ENCODE assay signal across 8 mouse cellular contexts in genomic region chr4:120815622-120816334, GRCm38 (mm10). TPM values are rescaled to one million over a fixed set of nuclear protein-coding genes. Genes with fewer than 3 reads are reported as not detected.
DNase-seq lines count a peak whose midpoint lies in the region; ATAC-seq and TF ChIP-seq lines count a peak whose summit lies in the region.

No protein-coding gene starts in this region.

- H3K27ac ChIP-seq in heart, embryonic 10.5 days: peak overlapping the region; percentile 93
- H3K27ac ChIP-seq in kidney, embryonic 14.5 days (ENCODE audit: low read depth, low read length): peak overlapping the region; percentile 89
- peak overlapping the region; percentile 81 for H3K27ac ChIP-seq in limb, embryonic 14.5 days (replicated peaks; ENCODE audit: low read depth, low read length)
- H3K27ac ChIP-seq in midbrain, embryonic 16.5 days (ENCODE audit: low read length): peak overlapping the region; percentile 74
- H3K27ac ChIP-seq in spleen, adult 2 months (ENCODE audit: insufficient read depth, low read length): peak overlapping the region; percentile 57; the same call in 1 of the 2 replicates

- ATAC-seq in erythroblast, adult 5-6 weeks (replicated peaks; ENCODE audit: low FRiP score, poor library complexity, severe bottlenecking): peak; percentile 99
- peak; percentile 97 for ATAC-seq in kidney, embryonic 14.5 days (ENCODE audit: low FRiP score, low TSS enrichment)
- ATAC-seq in limb, embryonic 14.5 days (ENCODE audit: low FRiP score, low read depth): peak; percentile 98
- peak; percentile 98 for ATAC-seq in midbrain, embryonic 16.5 days

- TF ChIP-seq CTCF in spleen, adult 2 months (IDR thresholded peaks at IDR 0.05; ENCODE audit: extremely low read depth, insufficient read depth, insufficient read length, insufficient replicate concordance): no peak

- H3K4me3 ChIP-seq in heart, embryonic 10.5 days: peak overlapping the region; percentile 67
- peak overlapping the region; percentile 63 for H3K4me3 ChIP-seq in kidney, embryonic 14.5 days (ENCODE audit: low read length)
- peak overlapping the region; percentile 59 for H3K4me3 ChIP-seq in limb, embryonic 14.5 days (replicated peaks; ENCODE audit: low read length)
- peak overlapping the region; percentile 68 for H3K4me3 ChIP-seq in midbrain, embryonic 16.5 days (ENCODE audit: low read depth, low read length)
- peak overlapping the region; percentile 54 for H3K4me3 ChIP-seq in spleen, adult 2 months (ENCODE audit: extremely low read depth, insufficient read depth, insufficient read length)

- peak overlapping the region; percentile 51 for H3K4me2 ChIP-seq in kidney, embryonic 14.5 days (replicated peaks; ENCODE audit: low read depth, low read length)
- H3K4me2 ChIP-seq in limb, embryonic 14.5 days (replicated peaks; ENCODE audit: low read depth, low read length, severe bottlenecking): peak overlapping the region; percentile 75
- H3K4me2 ChIP-seq in midbrain, embryonic 16.5 days (ENCODE audit: low read length): peak overlapping the region; percentile 86

- WGBS in heart, embryonic 10.5 days: 9% methylated on average over 10 of the region's 10 CpGs
- 8% methylated on average over 10 of the region's 10 CpGs for WGBS in kidney, embryonic 14.5 days
- WGBS in limb, embryonic 14.5 days: 6% methylated on average over 10 of the region's 10 CpGs
- WGBS in midbrain, embryonic 16.5 days: 9% methylated on average over 10 of the region's 10 CpGs
- WGBS in spleen, adult 2 months: 8% methylated on average over 10 of the region's 10 CpGs

- peaks cover 45% of the 10 kb centered on the region for H3K4me1 ChIP-seq in heart, embryonic 10.5 days
- H3K4me1 ChIP-seq in kidney, embryonic 14.5 days (ENCODE audit: control insufficient read depth, insufficient read depth, low read length): peaks cover 29% of the 10 kb centered on the region
- H3K4me1 ChIP-seq in limb, embryonic 14.5 days (ENCODE audit: control insufficient read depth, insufficient read depth, low read length): peaks cover 20% of the 10 kb centered on the region
- peaks cover 37% of the 10 kb centered on the region for H3K4me1 ChIP-seq in midbrain, embryonic 16.5 days (ENCODE audit: control insufficient read depth, insufficient read depth, low read length)
- H3K4me1 ChIP-seq in spleen, adult 2 months (ENCODE audit: control insufficient read depth, insufficient read depth, insufficient read length): peaks cover 13% of the 10 kb centered on the region

- no peaks in the 10 kb centered on the region for H3K36me3 ChIP-seq in heart, embryonic 10.5 days
- H3K36me3 ChIP-seq in kidney, embryonic 14.5 days (ENCODE audit: control insufficient read depth, insufficient read depth, low read length): no peaks in the 10 kb centered on the region
- no peaks in the 10 kb centered on the region for H3K36me3 ChIP-seq in limb, embryonic 14.5 days (ENCODE audit: control insufficient read depth, insufficient read depth, low read length)
- H3K36me3 ChIP-seq in midbrain, embryonic 16.5 days (ENCODE audit: control insufficient read depth, insufficient read depth, low read length): no peaks in the 10 kb centered on the region
- no peaks in the 10 kb centered on the region for H3K36me3 ChIP-seq in spleen, adult 2 months (ENCODE audit: control insufficient read depth, insufficient read depth, low read length)

- H3K9me3 ChIP-seq in heart, embryonic 10.5 days: no peaks in the 10 kb centered on the region
- no peaks in the 10 kb centered on the region for H3K9me3 ChIP-seq in kidney, embryonic 14.5 days (ENCODE audit: control insufficient read depth, low read length)
- H3K9me3 ChIP-seq in limb, embryonic 14.5 days (ENCODE audit: control insufficient read depth, low read length): no peaks in the 10 kb centered on the region
- no peaks in the 10 kb centered on the region for H3K9me3 ChIP-seq in midbrain, embryonic 16.5 days (replicated peaks; ENCODE audit: control insufficient read depth, low read length, poor library complexity, severe bottlenecking)

- peak overlapping the region; percentile 66 for H3K9ac ChIP-seq in kidney, embryonic 14.5 days (ENCODE audit: low read depth, low read length)
- peak overlapping the region; percentile 70 for H3K9ac ChIP-seq in limb, embryonic 14.5 days (ENCODE audit: low read depth, low read length, severe bottlenecking)
- H3K9ac ChIP-seq in midbrain, embryonic 16.5 days (ENCODE audit: low read depth, low read length): peak overlapping the region; percentile 70

- DNase-seq in B cell, adult 2 months: peak; percentile 64 to 69
- DNase-seq in brain, adult 2 months (ENCODE audit: low read depth, low spot score): peak; percentile 98
- DNase-seq in heart, embryonic 10.5 days (ENCODE audit: low spot score): peak; percentile 95
- peak; percentile 97 for DNase-seq in limb, embryonic 14.5 days (ENCODE audit: low spot score)
- peak; percentile 70 to 82 for DNase-seq in spleen, adult 2 months (ENCODE audit: low read depth in 1 of 2, low spot score in 2 of 2)

- peak; percentile 78; the same call in 1 of the 2 replicates for TF ChIP-seq POLR2A in limb, embryonic 14.5 days (IDR thresholded peaks at IDR 0.05; ENCODE audit: borderline replicate concordance, extremely low read depth, insufficient read depth, insufficient read length)
- TF ChIP-seq POLR2A in spleen, adult 2 months (IDR thresholded peaks at IDR 0.05; ENCODE audit: low read depth, low read length): no peak

- H3K27me3 ChIP-seq in heart, embryonic 10.5 days (ENCODE audit: insufficient read depth, poor library complexity, severe bottlenecking): no peaks in the 10 kb centered on the region
- H3K27me3 ChIP-seq in kidney, embryonic 14.5 days (ENCODE audit: control insufficient read depth, insufficient read depth, low read length): no peaks in the 10 kb centered on the region
- H3K27me3 ChIP-seq in limb, embryonic 14.5 days (ENCODE audit: control insufficient read depth, insufficient read depth, low read length): no peaks in the 10 kb centered on the region
- no peaks in the 10 kb centered on the region for H3K27me3 ChIP-seq in midbrain, embryonic 16.5 days (ENCODE audit: control insufficient read depth, insufficient read depth, low read depth, low read length)
- H3K27me3 ChIP-seq in spleen, adult 2 months (ENCODE audit: control insufficient read depth, insufficient read depth, low read length): no peaks in the 10 kb centered on the region

RNA-seq across cellular contexts. Expression of gene Nfyc, which starts 15.6 kb away (rescaled TPM):
- 27.9 and 30.3 TPM in 2 replicates for total RNA-seq in erythroblast, adult 5-6 weeks (2015; ENCODE audit: low replicate concordance)
- total RNA-seq in erythroblast, adult 5-6 weeks (2017; ENCODE audit: low replicate concordance): 30.0 and 36.3 TPM in 2 replicates
- polyA plus RNA-seq in heart, embryonic 10.5 days (2016; fragmentation: Nextera tagmentation; extraction: Ambion mirVana): 111 and 117 TPM in 2 replicates
- polyA plus RNA-seq in kidney, embryonic 14.5 days (2014; fragmentation: Nextera tagmentation; extraction: Ambion mirVana): 106 and 133 TPM in 2 replicates
- 170 and 245 TPM in 2 replicates for polyA plus RNA-seq in limb, embryonic 14.5 days (2012; rRNA removed)
- 108 and 112 TPM in 2 replicates for polyA plus RNA-seq in limb, embryonic 14.5 days (2014; fragmentation: Nextera tagmentation; extraction: Ambion mirVana)
- polyA plus RNA-seq in midbrain, embryonic 16.5 days (2015; fragmentation: Nextera tagmentation; extraction: Ambion mirVana): 74.4 and 75.3 TPM in 2 replicates
- 105 and 161 TPM in 2 replicates for polyA plus RNA-seq in spleen, adult 2 months (2012; rRNA removed)

RNA-seq across cellular contexts. Expression of gene Rims3, which starts 38.8 kb away (rescaled TPM):
- total RNA-seq in erythroblast, adult 5-6 weeks (2015; ENCODE audit: low replicate concordance): 0.21 and 1.2 TPM in 2 replicates
- 0.43 and 0.98 TPM in 2 replicates for total RNA-seq in erythroblast, adult 5-6 weeks (2017; ENCODE audit: low replicate concordance)
- polyA plus RNA-seq in heart, embryonic 10.5 days (2016; fragmentation: Nextera tagmentation; extraction: Ambion mirVana): 1.8 and 3.4 TPM in 2 replicates
- 0.21 and 0.31 TPM in 2 replicates for polyA plus RNA-seq in kidney, embryonic 14.5 days (2014; fragmentation: Nextera tagmentation; extraction: Ambion mirVana)
- 0.75 and 0.77 TPM in 2 replicates for polyA plus RNA-seq in limb, embryonic 14.5 days (2012; rRNA removed)
- 0.55 and 0.57 TPM in 2 replicates for polyA plus RNA-seq in limb, embryonic 14.5 days (2014; fragmentation: Nextera tagmentation; extraction: Ambion mirVana)
- polyA plus RNA-seq in midbrain, embryonic 16.5 days (2015; fragmentation: Nextera tagmentation; extraction: Ambion mirVana): 30.6 and 35.4 TPM in 2 replicates
- polyA plus RNA-seq in spleen, adult 2 months (2012; rRNA removed): 6.2 and 8.7 TPM in 2 replicates

Comparison
In these comparisons a context has a peak if more than half of its experiments do, and no peak if none do; other contexts are left out.
1. Peak in every context shown above with its lines: DNase-seq, ATAC-seq, H3K4me3 ChIP-seq and H3K27ac ChIP-seq.